Mouse (Mus musculus): ENCODE data around the gene Ppm1h. TPM values are rescaled to one million over a fixed set of nuclear protein-coding genes. Genes with fewer than 3 reads are reported as not detected.

The Ppm1h gene
- total and polyA plus RNA-seq, 3 experiments, result 6.9 to 14.9 TPM; not detected in 1

- H3K27me3 ChIP-seq (ENCODE audit: control insufficient read depth in 1 of 2, insufficient read depth in 2 of 2, low read length in 2 of 2), result peaks cover 0 to 1% of the 10 kb centered on the region in 2 experiments; a peak in 2 of 4 replicates
- no peaks in the 10 kb centered on the region for H3K36me3 ChIP-seq (ENCODE audit: control insufficient read depth in 1 of 2, insufficient read depth in 2 of 2, low read length in 2 of 2)
- no peak for TF ChIP-seq NELFE (IDR thresholded peaks at IDR 0.05; ENCODE audit: low read depth, low read length)
- no peak for TF ChIP-seq USF1 (IDR thresholded peaks at IDR 0.05; ENCODE audit: low read depth, low read length)
- TF ChIP-seq KAT2A (conservative IDR thresholded peaks at IDR 0.05; ENCODE audit: low read depth, low read length), result no peak
- no peak for TF ChIP-seq ETS1 (IDR thresholded peaks at IDR 0.05; ENCODE audit: low read depth, low read length)
- TF ChIP-seq ZNF384 (IDR thresholded peaks at IDR 0.05; ENCODE audit: low read depth, low read length), result no peak
- no peak for TF ChIP-seq TAL1 (IDR thresholded peaks at IDR 0.05; ENCODE audit: low read length)
- no peak for TF ChIP-seq ELF1 (IDR thresholded peaks at IDR 0.05; ENCODE audit: low read depth, low read length)
- no peak for TF ChIP-seq POLR2AphosphoS2 (IDR thresholded peaks at IDR 0.05; ENCODE audit: low read length)
- no peak for TF ChIP-seq SMC3 (IDR thresholded peaks at IDR 0.05; ENCODE audit: low read depth, low read length)
- no peak for TF ChIP-seq MXI1 (IDR thresholded peaks at IDR 0.05; ENCODE audit: low read depth, low read length)
- TF ChIP-seq MAZ (IDR thresholded peaks at IDR 0.05; ENCODE audit: low read depth, low read length), result no peak
- DNase-seq (ENCODE audit: low read depth, low spot score), result no peak
- H3K79me2 ChIP-seq (ENCODE audit: control insufficient read depth, insufficient read depth, low read length, poor library complexity), result no peaks in the 10 kb centered on the region
- no peak overlapping the region for H3K9ac ChIP-seq (ENCODE audit: control insufficient read depth, low read depth, low read length, poor library complexity, severe bottlenecking)
- H3K4me1 ChIP-seq (ENCODE audit: control insufficient read depth in 1 of 2, insufficient read depth in 2 of 2, low read length in 2 of 2), result no peaks in the 10 kb centered on the region
- H3K4me3 ChIP-seq (ENCODE audit: control insufficient read depth in 1 of 2, insufficient read depth in 1 of 2, low read depth in 2 of 2, low read length in 2 of 2), result no peak overlapping the region
- H3K27ac ChIP-seq (ENCODE audit: control insufficient read depth, low read depth, low read length), result no peak overlapping the region
- no peaks in the 10 kb centered on the region for H3K9me3 ChIP-seq (replicated peaks; ENCODE audit: insufficient read depth, low read length)
Measured at GRCm38 (mm10) chr10:122770987-122771386, 92.4 kb downstream of the Ppm1h start.

- DNase-seq (ENCODE audit: low read depth, low spot score), result no peak
- Histone ChIP-seq H3K27me3 (ENCODE audit: control insufficient read depth in 1 of 2, insufficient read depth in 2 of 2, low read length in 2 of 2) (no peaks in the 10 kb centered on the region; a peak in 2 of 4 replicates), H3K27ac (ENCODE audit: control insufficient read depth, low read depth, low read length) (no peak overlapping the region), H3K9ac (ENCODE audit: control insufficient read depth, low read depth, low read length, poor library complexity, severe bottlenecking) (no peak overlapping the region), H3K9me3 (replicated peaks; ENCODE audit: insufficient read depth, low read length) (no peaks in the 10 kb centered on the region), H3K4me1 (ENCODE audit: control insufficient read depth in 1 of 2, insufficient read depth in 2 of 2, low read length in 2 of 2) (no peaks in the 10 kb centered on the region), H3K36me3 (ENCODE audit: control insufficient read depth in 1 of 2, insufficient read depth in 2 of 2, low read length in 2 of 2) (no peaks in the 10 kb centered on the region), H3K4me3 (ENCODE audit: control insufficient read depth in 1 of 2, insufficient read depth in 1 of 2, low read depth in 2 of 2, low read length in 2 of 2) (no peak overlapping the region), H3K79me2 (ENCODE audit: control insufficient read depth, insufficient read depth, low read length, poor library complexity) (no peaks in the 10 kb centered on the region)
- no peak for TF ChIP-seq TCF12 (IDR thresholded peaks at IDR 0.05; ENCODE audit: low read depth, low read length)
- TF ChIP-seq TBP (IDR thresholded peaks at IDR 0.05; ENCODE audit: low read depth, low read length), result no peak
- TF ChIP-seq ZNF384 (IDR thresholded peaks at IDR 0.05; ENCODE audit: low read depth, low read length), result no peak
- TF ChIP-seq NELFE (IDR thresholded peaks at IDR 0.05; ENCODE audit: low read depth, low read length), result no peak
- no peak for TF ChIP-seq MAFK (IDR thresholded peaks at IDR 0.05; ENCODE audit: borderline replicate concordance, low read depth, low read length)
- TF ChIP-seq JUND (IDR thresholded peaks at IDR 0.05; ENCODE audit: low read depth, low read length), result no peak
- TF ChIP-seq GATA1 (IDR thresholded peaks at IDR 0.05; ENCODE audit: low read depth, low read length), result no peak
- TF ChIP-seq MXI1 (IDR thresholded peaks at IDR 0.05; ENCODE audit: low read depth, low read length), result no peak
- no peak for TF ChIP-seq EP300 (IDR thresholded peaks at IDR 0.05; ENCODE audit: low read depth in 1 of 2, low read length in 2 of 2)
- no peak for TF ChIP-seq GABPA (IDR thresholded peaks at IDR 0.05; ENCODE audit: low read depth, low read length)
- TF ChIP-seq BHLHE40 (IDR thresholded peaks at IDR 0.05; ENCODE audit: borderline replicate concordance, low read depth, low read length), result no peak
- TF ChIP-seq ZC3H11A (IDR thresholded peaks at IDR 0.05; ENCODE audit: low read depth, low read length), result no peak
- TF ChIP-seq ELF1 (IDR thresholded peaks at IDR 0.05; ENCODE audit: low read depth, low read length), result no peak
Measured at GRCm38 (mm10) chr10:122774169-122774568, 95.6 kb downstream of the Ppm1h start.
